Mouse (Mus musculus) heart, adult 11 months (tissue): ENCODE data around the gene Pign.

Source experiments
- DNase-seq: peaks from one replicate; pipeline ENCODE4 v3.0.0; 2022

The Pign gene

GRCm38 (mm10) chr1:105663171-105663961, at the start of gene Pign, which contains the start of gene Relch:
Pign (minus strand) TSS chr1:105663677.
Relch (plus strand) TSS chr1:105663861.
- peak; percentile 100 for DNase-seq

- no peak for DNase-seq
Measured at GRCm38 (mm10) chr1:105712822-105713221, 49.3 kb upstream of the Pign start.

- no peak for DNase-seq
Measured at GRCm38 (mm10) chr1:105711227-105711626, 47.8 kb upstream of the Pign start.

- DNase-seq, result no peak
Measured at GRCm38 (mm10) chr1:105709415-105709814, 45.9 kb upstream of the Pign start.

- no peak for DNase-seq
Measured at GRCm38 (mm10) chr1:105700984-105701530, 37.6 kb upstream of the Pign start.

- DNase-seq, result no peak
Measured at GRCm38 (mm10) chr1:105695581-105695980, 32.1 kb upstream of the Pign start.

- no peak for DNase-seq
Measured at GRCm38 (mm10) chr1:105685501-105685900, 22.0 kb upstream of the Pign start.

GRCm38 (mm10) chr1:105680587-105680986, 17.1 kb upstream of the Pign start:
- DNase-seq, result no peak

- DNase-seq, result no peak
Measured at GRCm38 (mm10) chr1:105674763-105675162, 11.3 kb upstream of the Pign start.

- DNase-seq, result no peak
Measured at GRCm38 (mm10) chr1:105669700-105670099, 6.2 kb upstream of the Pign start.

- peak; percentile 93 for DNase-seq
Measured at GRCm38 (mm10) chr1:105663962-105664812, 710 bp upstream of the Pign start.

- DNase-seq, result no peak
Measured at GRCm38 (mm10) chr1:105662820-105663170, 682 bp downstream of the Pign start.

GRCm38 (mm10) chr1:105660015-105660414, 3.5 kb downstream of the Pign start:
- no peak for DNase-seq

- DNase-seq, result no peak
Measured at GRCm38 (mm10) chr1:105653981-105654380, 9.5 kb downstream of the Pign start.

GRCm38 (mm10) chr1:105650650-105651049, 12.8 kb downstream of the Pign start:
- no peak for DNase-seq

GRCm38 (mm10) chr1:105644093-105644492, 19.4 kb downstream of the Pign start:
- no peak for DNase-seq

GRCm38 (mm10) chr1:105630481-105630880, 33.0 kb downstream of the Pign start:
- no peak for DNase-seq

- DNase-seq, result no peak
Measured at GRCm38 (mm10) chr1:105589673-105590072, 73.8 kb downstream of the Pign start.

GRCm38 (mm10) chr1:105588697-105589096, 74.8 kb downstream of the Pign start:
- DNase-seq, result no peak

GRCm38 (mm10) chr1:105582800-105583199, 80.7 kb downstream of the Pign start:
- no peak for DNase-seq

- DNase-seq, result no peak
Measured at GRCm38 (mm10) chr1:105580909-105581308, 82.6 kb downstream of the Pign start.

GRCm38 (mm10) chr1:105566051-105566450, 97.4 kb downstream of the Pign start:
- DNase-seq, result no peak

- no peak for DNase-seq
Measured at GRCm38 (mm10) chr1:105564289-105564688, 99.2 kb downstream of the Pign start.

GRCm38 (mm10) chr1:105563821-105564220, 99.7 kb downstream of the Pign start:
- DNase-seq, result no peak
